Mouse (Mus musculus) embryonic facial prominence, embryonic 11.5 days (tissue): ENCODE measurements around the gene Mrpl2. TPM values are rescaled to one million over a fixed set of nuclear protein-coding genes. Genes with fewer than 3 reads are reported as not detected.
A peak's percentile ranks its signal among the peaks of the same experiment; 100 is the strongest.

ENCODE experiments used
- ATAC-seq: fragments of 200-750 bp; cut with Nextera tagmentation; replicated peaks from 2 replicates; pipeline ENCODE4 v1.8.0; 2017; ENCODE audit warnings: low read depth; ENCODE audit not compliant: insufficient number of reproducible peaks, low FRiP score, low TSS enrichment
- DNase-seq: peaks from one replicate; pipeline ENCODE4 v3.0.0-alpha.2; 2015; ENCODE audit warnings: low spot score
- H3K27ac ChIP-seq: fragments of 300-500 bp; sonication (generic); replicated peaks from 2 replicates; pipeline ENCODE4 v1.5.1; 2014; ENCODE audit warnings: mild to moderate bottlenecking, low read depth, low read length, control low read depth
- H3K27me3 ChIP-seq: fragments of 300-500 bp; sonication (generic); 2 replicates; pipeline ENCODE4 v1.6.1; 2014; ENCODE audit warnings: mild to moderate bottlenecking, low read length, moderate library complexity, mixed read lengths; ENCODE audit not compliant: control insufficient read depth, insufficient read depth
- H3K36me3 ChIP-seq: fragments of 300-500 bp; sonication (generic); replicated peaks from 2 replicates; pipeline ENCODE4 v1.6.1; 2014; ENCODE audit warnings: low read depth, mild to moderate bottlenecking, low read length, moderate library complexity, mixed read lengths; ENCODE audit not compliant: control insufficient read depth, insufficient read depth
- H3K4me1 ChIP-seq: fragments of 300-500 bp; sonication (generic); 2 replicates; pipeline ENCODE4 v1.6.1; 2014; ENCODE audit warnings: low read length, mixed read lengths; ENCODE audit not compliant: control insufficient read depth, insufficient read depth
- H3K4me2 ChIP-seq: fragments of 300-500 bp; sonication (generic); 2 replicates; pipeline ENCODE4 v1.6.1; 2014; ENCODE audit warnings: low read depth, mild to moderate bottlenecking, control low read depth, low read length, moderate library complexity
- H3K4me3 ChIP-seq: fragments of 300-500 bp; sonication (generic); 2 replicates; pipeline ENCODE4 v1.5.1; 2014; ENCODE audit warnings: low read depth, low read length, control low read depth
- H3K9ac ChIP-seq: fragments of 300-500 bp; sonication (generic); replicated peaks from 2 replicates; pipeline ENCODE4 v1.6.1; 2014; ENCODE audit warnings: mild to moderate bottlenecking, control low read depth, low read length
- H3K9me3 ChIP-seq: fragments of 300-500 bp; sonication (generic); replicated peaks from 2 replicates; pipeline ENCODE4 v1.6.1; 2016; ENCODE audit warnings: mild to moderate bottlenecking, low read length, inconsistent platforms, mixed read lengths; ENCODE audit not compliant: control insufficient read depth
- WGBS: fragments of 180-500 bp; shearing (Covaris S2); extraction: QIAGEN DNeasy Blood & Tissue Kit; methylation state at CpG from one replicate; pipeline ENCODE4 v1.1.7; 2014; 5-methylcytosine and 5-hydroxymethylcytosine counted together
- polyA plus RNA-seq: library from polyadenylated mRNA; unstranded; fragments of >200 nt; fragmentation: Nextera tagmentation; extraction: Ambion mirVana; gene quantifications from 2 replicates; pipeline ENCODE4 v1.2.1, GENCODE M21; 2014

Mrpl2 gene
- polyA plus RNA-seq, 1 experiment from 2014 or later, result 117 TPM

DNA sequence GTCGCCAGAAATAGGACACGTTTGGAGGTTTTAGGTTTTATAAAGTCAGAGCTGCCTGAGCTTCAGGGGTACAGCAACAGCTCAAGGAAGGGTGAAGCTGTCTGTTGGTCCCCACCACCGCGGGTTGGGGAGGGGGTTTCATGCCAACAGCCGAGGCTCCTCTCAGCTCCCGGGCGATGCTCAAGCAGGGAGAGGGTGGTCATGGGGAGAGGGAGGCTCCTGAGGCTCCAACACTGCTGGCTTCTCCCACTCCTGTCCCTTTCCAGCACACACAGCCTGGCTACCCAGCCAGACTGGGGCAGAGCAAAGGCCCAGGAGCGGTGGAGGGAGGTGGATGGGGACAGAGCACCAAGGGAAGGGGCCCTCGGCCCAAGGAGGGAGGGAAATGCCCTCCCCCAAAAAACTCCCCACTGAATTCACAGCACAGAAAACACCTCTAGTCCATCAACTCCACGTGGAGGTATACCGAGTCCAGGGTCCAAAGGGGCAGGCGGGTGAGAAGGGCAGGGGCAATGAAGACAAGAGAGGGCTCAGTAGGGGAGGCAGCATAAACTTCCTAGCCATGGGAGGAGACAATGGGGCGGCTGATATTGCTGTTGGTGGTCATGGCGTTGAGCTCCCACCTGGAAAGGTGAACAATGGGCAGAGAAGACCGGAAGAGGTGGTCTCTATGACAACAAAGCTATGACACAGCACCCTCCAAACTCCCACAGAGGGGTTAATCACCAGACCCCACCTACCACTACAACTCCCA lies 28.7 kb downstream of the Mrpl2 start:
- Histone ChIP-seq H3K27me3 (no peaks in the 10 kb centered on the region), H3K36me3 (peaks cover 17% of the 10 kb centered on the region), H3K4me1 (peaks cover 10% of the 10 kb centered on the region), H3K4me3 (peak overlapping the region; percentile 93), H3K9me3 (no peaks in the 10 kb centered on the region), H3K4me2 (peak overlapping the region; percentile 41), H3K27ac (peak overlapping the region; percentile 43), H3K9ac (peak overlapping the region; percentile 85)
- DNase-seq, result no peak
- 19% methylated on average over 15 of the region's 15 CpGs for WGBS
- peak; percentile 20; the same call in 1 of the 2 replicates for ATAC-seq

DNA sequence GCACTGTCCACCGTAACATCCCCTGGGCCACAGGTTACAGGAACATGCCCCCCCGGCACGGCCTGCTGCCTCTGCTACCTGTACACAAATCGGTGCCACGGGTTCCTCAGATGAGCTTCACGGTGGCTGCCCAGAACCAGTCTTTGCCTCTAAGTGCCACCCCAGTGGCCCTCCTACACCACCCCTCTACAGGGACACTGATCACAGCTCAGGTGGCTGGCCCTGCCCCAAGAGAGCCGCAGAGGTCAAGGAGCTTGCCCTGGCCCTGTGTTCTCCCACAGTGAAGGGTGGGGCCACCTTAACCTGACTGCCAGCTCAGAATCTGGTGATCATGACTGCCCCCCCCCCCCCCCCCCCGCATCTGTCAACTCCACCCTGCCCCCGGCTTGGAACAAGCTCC lies 32.4 kb downstream of the Mrpl2 start, which contains the start of gene Mea1:
Mea1 (plus strand) TSS at position 378 of the 400 bp plus-strand sequence.
- Histone ChIP-seq H3K4me1 (peaks cover 10% of the 10 kb centered on the region), H3K36me3 (peaks cover 15% of the 10 kb centered on the region)
- ATAC-seq, result no peak

DNA sequence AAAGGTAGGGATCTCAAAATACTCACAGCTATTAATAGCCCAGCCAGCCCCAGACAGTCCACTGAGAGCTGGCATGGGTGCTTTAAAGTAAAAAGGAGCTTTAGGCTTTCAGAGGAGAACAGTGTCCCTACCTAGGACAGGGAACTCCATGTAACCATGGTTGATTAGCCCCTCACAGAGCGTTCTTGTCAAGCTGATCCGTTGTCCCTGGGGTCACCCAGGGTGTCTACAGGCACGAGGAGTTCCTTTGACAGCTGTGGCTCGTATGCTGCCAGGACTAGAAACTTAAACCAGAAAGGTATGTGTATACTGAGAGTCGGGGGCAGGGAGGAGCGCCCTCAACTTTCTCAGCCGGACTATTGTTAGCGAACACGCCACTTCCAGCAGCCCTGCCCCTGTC lies 32.9 kb downstream of the Mrpl2 start:
- Histone ChIP-seq H3K4me2 (peak overlapping the region; percentile 66), H3K36me3 (peaks cover 18% of the 10 kb centered on the region), H3K4me1 (peaks cover 10% of the 10 kb centered on the region), H3K27ac (no peak overlapping the region; the same call in 1 of the 2 replicates), H3K27me3 (no peaks in the 10 kb centered on the region), H3K4me3 (no peak overlapping the region), H3K9me3 (no peaks in the 10 kb centered on the region), H3K9ac (peak overlapping the region; percentile 78)
- ATAC-seq (no peak), DNase-seq (no peak)
- 42% methylated on average over 9 of the region's 9 CpGs for WGBS

More for the DNA sequence above, 32.4 kb downstream of the Mrpl2 start, which contains the start of gene Mea1:
- Histone ChIP-seq H3K27me3 (no peaks in the 10 kb centered on the region), H3K9ac (peak within 1 kb of the TSS; percentile 78), H3K4me2 (peak within 1 kb of the TSS; percentile 66), H3K27ac (no peak within 1 kb of the TSS; the same call in 1 of the 2 replicates), H3K9me3 (no peaks in the 10 kb centered on the region), H3K4me3 (peak within 1 kb of the TSS; percentile 83)
- no peak for DNase-seq
- 89% methylated on average over 8 of the region's 9 CpGs for WGBS

DNA sequence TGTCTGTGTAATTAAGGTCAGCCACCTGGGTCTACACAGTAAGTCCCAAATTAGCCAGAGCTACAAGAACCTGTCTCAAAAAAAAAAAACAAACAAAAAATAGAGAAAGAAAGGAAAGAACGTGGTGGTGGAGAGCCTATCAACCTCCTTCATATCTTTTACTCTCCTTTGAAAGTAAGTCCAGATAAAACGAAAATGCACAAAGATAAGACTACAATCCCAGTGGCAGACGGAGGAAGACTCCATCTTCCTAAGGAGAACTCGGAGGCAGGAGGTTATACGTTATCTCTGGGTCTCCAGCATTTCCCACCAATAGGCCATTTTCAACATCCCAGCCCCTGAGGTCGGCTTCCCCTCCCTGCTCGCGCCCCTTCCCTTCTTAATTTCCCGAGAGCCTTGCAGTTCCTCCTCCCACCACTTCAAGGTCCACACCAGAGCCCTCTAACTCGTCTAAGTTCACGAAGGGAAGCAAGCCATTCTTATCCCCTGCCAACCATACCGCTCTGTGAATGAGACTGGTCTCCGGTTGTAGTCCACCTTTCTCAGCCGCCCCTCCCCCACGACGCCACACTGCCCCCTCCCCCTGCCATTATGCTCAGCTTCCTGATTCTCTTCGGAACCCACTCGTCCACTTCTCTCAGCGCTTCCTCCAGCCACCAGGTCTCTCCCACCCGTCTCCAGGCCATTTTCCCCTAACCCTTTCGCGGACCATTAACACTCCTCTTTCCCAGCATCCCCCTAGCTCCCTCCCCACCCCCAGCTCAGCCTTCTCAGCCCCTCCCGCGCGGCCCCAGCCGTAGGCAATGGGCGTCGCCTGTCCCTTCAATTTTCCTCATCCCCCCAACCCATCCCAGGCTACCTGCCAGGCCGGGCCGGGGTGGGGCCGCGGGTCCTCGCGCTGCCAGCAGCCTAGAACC lies 34.1 kb downstream of the Mrpl2 start:
- Histone ChIP-seq H3K27me3 (no peaks in the 10 kb centered on the region), H3K9me3 (no peaks in the 10 kb centered on the region), H3K4me2 (peak overlapping the region; percentile 66), H3K4me1 (peaks cover 7% of the 10 kb centered on the region), H3K36me3 (peaks cover 20% of the 10 kb centered on the region), H3K27ac (peak overlapping the region; percentile 78), H3K9ac (peak overlapping the region; percentile 78), H3K4me3 (peak overlapping the region; percentile 83)
- DNase-seq (peak; percentile 66), ATAC-seq (peak; percentile 0; the same call in 1 of the 2 replicates)
- 2% methylated on average over 33 of the region's 34 CpGs for WGBS

DNA sequence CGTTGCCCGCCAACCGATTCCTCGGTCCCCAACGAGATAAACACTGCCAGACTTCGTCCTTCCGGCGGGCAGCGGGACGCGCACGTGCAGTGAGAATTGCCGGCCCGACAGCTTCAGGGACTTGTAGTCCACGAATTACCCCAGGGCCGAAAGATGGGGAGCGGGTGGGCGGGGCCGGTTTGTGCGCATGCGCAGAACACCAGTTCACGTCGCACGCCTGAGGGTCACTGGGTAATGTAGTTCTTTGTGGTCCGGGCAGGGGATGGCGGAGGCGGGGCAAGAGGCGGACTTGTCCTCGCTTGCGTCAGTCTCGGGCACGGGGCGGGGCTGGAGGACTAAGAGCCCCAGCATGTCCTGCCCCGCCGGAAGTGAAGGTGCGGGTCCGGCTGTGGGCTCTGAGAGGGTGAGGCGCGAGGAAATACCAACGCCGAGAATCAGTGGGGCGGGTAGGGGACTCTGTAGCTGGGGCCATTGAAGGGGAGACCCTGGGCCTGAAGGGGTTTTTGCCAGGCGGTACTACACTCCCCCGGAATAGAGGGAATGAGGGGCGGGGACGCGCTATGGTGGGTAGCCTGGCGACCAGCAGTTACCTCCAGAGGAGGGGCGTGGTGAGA lies 34.8 kb downstream of the Mrpl2 start, which contains the start of gene Klhdc3:
Klhdc3 (minus strand) TSS at position 155 of the 614 bp plus-strand sequence.
- Histone ChIP-seq H3K27ac (peak within 1 kb of the TSS; percentile 78), H3K36me3 (peaks cover 21% of the 10 kb centered on the region), H3K27me3 (no peaks in the 10 kb centered on the region), H3K4me1 (peaks cover 7% of the 10 kb centered on the region), H3K4me3 (peak within 1 kb of the TSS; percentile 83), H3K9me3 (no peaks in the 10 kb centered on the region), H3K4me2 (peak within 1 kb of the TSS; percentile 83), H3K9ac (peak within 1 kb of the TSS; percentile 78)
- under 1% methylated on average over 49 of the region's 49 CpGs for WGBS
- ATAC-seq, result peak; percentile 93
- peak; percentile 99 for DNase-seq

DNA sequence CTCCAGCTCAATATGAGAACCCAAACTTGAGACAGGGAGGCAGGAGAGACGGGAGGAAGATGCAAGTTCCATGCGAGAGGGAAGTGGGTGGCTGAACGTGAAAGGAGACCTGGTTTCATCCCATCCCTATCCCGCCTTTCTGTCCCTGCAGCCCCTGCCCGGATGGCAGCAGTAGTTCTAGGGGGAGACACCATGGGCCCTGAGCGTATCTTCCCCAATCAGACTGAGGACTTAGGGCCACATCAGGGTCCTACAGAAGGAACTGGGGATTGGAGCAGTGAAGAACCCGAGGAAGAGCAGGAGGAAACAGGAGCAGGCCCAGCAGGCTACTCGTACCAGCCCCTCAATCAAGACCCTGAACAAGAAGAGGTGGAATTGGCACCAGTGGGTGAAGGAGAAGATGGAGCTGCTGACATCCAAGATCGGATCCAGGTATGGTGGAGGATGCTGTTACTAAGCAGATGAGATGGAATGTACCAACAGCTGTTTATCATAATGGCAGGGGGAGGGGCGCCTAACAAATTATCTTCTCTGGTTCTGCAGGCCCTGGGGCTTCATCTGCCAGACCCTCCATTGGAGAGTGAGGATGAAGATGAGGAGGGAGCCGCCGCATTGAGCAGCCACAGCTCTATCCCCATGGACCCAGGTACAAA lies 35.6 kb downstream of the Mrpl2 start:
- DNase-seq, result peak; percentile 32
- no peak overlapping the region for H3K27ac ChIP-seq
- H3K9ac ChIP-seq, result peak overlapping the region; percentile 63

DNA sequence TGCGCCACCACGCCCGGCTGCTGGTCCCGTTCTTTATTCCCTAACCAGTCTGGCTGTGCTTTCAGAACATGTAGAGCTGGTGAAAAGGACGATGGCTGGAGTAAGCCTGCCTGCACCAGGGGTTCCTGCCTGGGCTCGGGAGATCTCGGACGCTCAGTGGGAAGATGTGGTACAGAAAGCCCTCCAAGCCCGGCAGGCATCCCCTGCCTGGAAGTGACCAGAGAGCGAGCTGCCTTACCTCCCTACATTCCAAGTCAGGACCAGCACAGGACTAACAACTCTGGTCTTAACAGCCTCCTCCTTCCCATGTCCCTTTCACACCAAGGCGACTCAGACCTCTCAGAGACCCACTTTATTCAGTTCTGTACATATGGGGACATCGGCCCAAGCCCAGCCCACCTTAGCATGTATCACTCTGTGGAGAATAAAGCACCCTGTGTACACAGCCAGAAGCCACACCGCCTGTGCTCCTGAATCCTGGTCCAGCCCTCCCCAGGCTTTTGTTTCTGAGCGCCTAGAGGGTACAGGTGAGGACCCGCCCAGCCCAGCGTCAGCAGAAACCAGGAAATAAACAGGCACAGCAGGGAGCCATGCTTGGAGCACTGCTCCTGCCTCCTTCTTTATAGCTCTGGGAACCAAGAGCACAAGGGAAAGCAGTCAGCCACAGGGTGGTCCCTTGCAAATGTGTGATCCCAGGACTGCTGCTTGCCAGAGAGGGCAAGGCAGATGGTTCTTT lies 36.8 kb downstream of the Mrpl2 start:
- H3K27me3 ChIP-seq, result no peaks in the 10 kb centered on the region
- H3K4me3 ChIP-seq, result no peak overlapping the region
- no peak overlapping the region for H3K4me2 ChIP-seq
- peaks cover 16% of the 10 kb centered on the region for H3K36me3 ChIP-seq
- peaks cover 7% of the 10 kb centered on the region for H3K4me1 ChIP-seq
- WGBS, result 85% methylated on average over 16 of the region's 16 CpGs
- no peak overlapping the region for H3K9ac ChIP-seq
- DNase-seq, result no peak
- no peaks in the 10 kb centered on the region for H3K9me3 ChIP-seq
- no peak overlapping the region for H3K27ac ChIP-seq
- ATAC-seq, result no peak

More for the DNA sequence above, 35.6 kb downstream of the Mrpl2 start:
- no peaks in the 10 kb centered on the region for H3K9me3 ChIP-seq
- 21% methylated on average over 12 of the region's 12 CpGs for WGBS
- H3K27me3 ChIP-seq, result no peaks in the 10 kb centered on the region
- no peak for ATAC-seq
- H3K4me2 ChIP-seq, result peak overlapping the region; percentile 83
- H3K4me3 ChIP-seq, result peak overlapping the region; percentile 83
- peaks cover 7% of the 10 kb centered on the region for H3K4me1 ChIP-seq
- peaks cover 22% of the 10 kb centered on the region for H3K36me3 ChIP-seq
